Mouse (Mus musculus) heart, postnatal 0 days (tissue): Measurements from ENCODE around the gene Ddias. TPM values are rescaled to one million over a fixed set of nuclear protein-coding genes. Genes with fewer than 3 reads are reported as not detected.

ENCODE experiments used
- ATAC-seq: fragments of 200-750 bp; cut with Nextera tagmentation; 2 replicates; pipeline ENCODE4 v1.8.0; 2017; ENCODE audit warnings: low read depth, moderate number of reproducible peaks, moderate library complexity; ENCODE audit not compliant: insufficient read depth
- DNase-seq: peaks from one replicate; pipeline ENCODE4 v3.0.0-alpha.2; 2016; ENCODE audit warnings: low spot score
- H3K27ac ChIP-seq: fragments of 300-500 bp; sonication (generic); 2 replicates; pipeline ENCODE4 v1.5.1; 2014; ENCODE audit warnings: low read depth, mild to moderate bottlenecking
- H3K27me3 ChIP-seq: fragments of 300-500 bp; sonication (generic); 2 replicates; pipeline ENCODE4 v1.6.1; 2014; ENCODE audit warnings: low read length, mixed read lengths; ENCODE audit not compliant: control insufficient read depth, insufficient read depth
- H3K36me3 ChIP-seq: fragments of 300-500 bp; sonication (generic); replicated peaks from 2 replicates; pipeline ENCODE4 v1.6.1; 2014; ENCODE audit warnings: low read length, mixed read lengths; ENCODE audit not compliant: control insufficient read depth, insufficient read depth
- H3K4me1 ChIP-seq: fragments of 300-500 bp; sonication (generic); 2 replicates; pipeline ENCODE4 v1.6.1; 2014; ENCODE audit warnings: antibody characterized with exemption; ENCODE audit not compliant: control insufficient read depth, insufficient read depth
- H3K4me2 ChIP-seq: fragments of 300-500 bp; sonication (generic); 2 replicates; pipeline ENCODE4 v1.6.1; 2014; ENCODE audit warnings: low read depth, mild to moderate bottlenecking, low read length, moderate library complexity
- H3K4me3 ChIP-seq: fragments of 300-500 bp; sonication (generic); 2 replicates; pipeline ENCODE4 v1.5.1; 2014; ENCODE audit warnings: low read depth, low read length
- H3K9ac ChIP-seq: fragments of 300-500 bp; sonication (generic); replicated peaks from 2 replicates; pipeline ENCODE4 v1.6.1; 2014; ENCODE audit warnings: low read depth, low read length, mixed read lengths
- H3K9me3 ChIP-seq: fragments of 300-500 bp; sonication (generic); replicated peaks from 2 replicates; pipeline ENCODE4 v1.6.1; 2016; ENCODE audit warnings: low read length; ENCODE audit not compliant: control insufficient read depth
- CTCF ChIP-seq: IDR thresholded peaks from 2 replicates; pipeline ENCODE4 v1.5.1; 2016; ENCODE audit warnings: antibody characterized with exemption, control low read depth, low read depth
- EP300 ChIP-seq: IDR thresholded peaks from 2 replicates; pipeline ENCODE4 v1.6.1; 2016; ENCODE audit warnings: antibody characterized with exemption, low read depth
- WGBS: fragments of 180-500 bp; shearing (Covaris S2); extraction: QIAGEN DNeasy Blood & Tissue Kit; methylation state at CpG from one replicate; pipeline ENCODE4 v1.1.7; 2014; 5-methylcytosine and 5-hydroxymethylcytosine counted together
- polyA plus RNA-seq: library from polyadenylated mRNA; unstranded; fragments of >200 nt; fragmentation: Nextera tagmentation; extraction: Ambion mirVana; gene quantifications from 2 replicates; pipeline ENCODE4 v1.2.1, GENCODE M21; 2015
- total RNA-seq: library from RNA; depleted of rRNA; stranded (reverse); fragments of >200 nt; gene quantifications from 2 replicates; pipeline ENCODE4 v1.2.3, GENCODE M21; 2014; ENCODE audit warnings: low replicate concordance

Ddias gene
- total and polyA plus RNA-seq, 2 experiments from 2014 or later: 3.1 to 7.5 TPM

- ATAC-seq (peak; percentile 69), DNase-seq (no peak)
- H3K4me2 ChIP-seq: no peak overlapping the region
- no peak overlapping the region for H3K27ac ChIP-seq
- no peaks in the 10 kb centered on the region for H3K4me1 ChIP-seq
- H3K27me3 ChIP-seq: no peaks in the 10 kb centered on the region
- TF ChIP-seq CTCF (peak; percentile 70), EP300 (no peak)
- no peak overlapping the region for H3K9ac ChIP-seq
- WGBS: 25% methylated on average over 2 of the region's 2 CpGs
- H3K9me3 ChIP-seq: 0 out of 2 replicates have a peak, but pooled peaks cover 2% of the 10 kb centered on the region
- no peaks in the 10 kb centered on the region for H3K36me3 ChIP-seq
- no peak overlapping the region for H3K4me3 ChIP-seq
Measured at GRCm38 (mm10) chr7:92897021-92897420, 23.0 kb upstream of the Ddias start.

GRCm38 (mm10) chr7:92896036-92896435 is 22.0 kb upstream of the Ddias start:
- Histone ChIP-seq H3K9ac (no peak overlapping the region), H3K9me3 (0 out of 2 replicates have a peak, but pooled peaks cover 2% of the 10 kb centered on the region), H3K27ac (no peak overlapping the region), H3K4me3 (no peak overlapping the region), H3K4me2 (no peak overlapping the region), H3K36me3 (no peaks in the 10 kb centered on the region), H3K4me1 (0 out of 2 replicates have a peak, but pooled peaks cover 1% of the 10 kb centered on the region), H3K27me3 (no peaks in the 10 kb centered on the region)
- DNase-seq (no peak), ATAC-seq (no peak)
- TF ChIP-seq CTCF (no peak), EP300 (no peak)
- WGBS: 56% methylated on average over 5 of the region's 5 CpGs

GRCm38 (mm10) chr7:92893478-92893877 is 19.4 kb upstream of the Ddias start:
- Histone ChIP-seq H3K36me3 (no peaks in the 10 kb centered on the region), H3K4me1 (0 out of 2 replicates have a peak, but pooled peaks cover 5% of the 10 kb centered on the region), H3K27me3 (no peaks in the 10 kb centered on the region), H3K9ac (no peak overlapping the region), H3K4me3 (no peak overlapping the region), H3K9me3 (0 out of 2 replicates have a peak, but pooled peaks cover 2% of the 10 kb centered on the region), H3K4me2 (no peak overlapping the region), H3K27ac (no peak overlapping the region)
- TF ChIP-seq EP300 (no peak), CTCF (peak; percentile 19; the same call in 1 of the 2 replicates)
- DNase-seq (no peak), ATAC-seq (no peak)
- 41% methylated on average over 3 of the region's 3 CpGs for WGBS

GRCm38 (mm10) chr7:92890618-92891230 is 16.7 kb upstream of the Ddias start:
- H3K27ac ChIP-seq: peak overlapping the region; percentile 38
- H3K9ac ChIP-seq: no peak overlapping the region
- ATAC-seq (0 out of 2 replicates have a peak, but pooled peaks have one; percentile 24), DNase-seq (peak; percentile 18)
- H3K36me3 ChIP-seq: no peaks in the 10 kb centered on the region
- H3K4me3 ChIP-seq: no peak overlapping the region
- TF ChIP-seq EP300 (no peak), CTCF (no peak)
- WGBS: 34% methylated on average over 4 of the region's 4 CpGs
- 0 out of 2 replicates have a peak, but pooled peaks cover 2% of the 10 kb centered on the region for H3K9me3 ChIP-seq
- H3K4me1 ChIP-seq: 0 out of 2 replicates have a peak, but pooled peaks cover 5% of the 10 kb centered on the region
- no peak overlapping the region for H3K4me2 ChIP-seq
- no peaks in the 10 kb centered on the region for H3K27me3 ChIP-seq

- H3K4me3 ChIP-seq: no peak overlapping the region
- no peak overlapping the region for H3K27ac ChIP-seq
- 42% methylated on average over 1 of the region's 1 CpGs for WGBS
- ATAC-seq: no peak
- no peak overlapping the region for H3K9ac ChIP-seq
- DNase-seq: no peak
- TF ChIP-seq CTCF (no peak), EP300 (no peak)
- H3K36me3 ChIP-seq: no peaks in the 10 kb centered on the region
- no peaks in the 10 kb centered on the region for H3K27me3 ChIP-seq
- 0 out of 2 replicates have a peak, but pooled peaks cover 5% of the 10 kb centered on the region for H3K4me1 ChIP-seq
- H3K4me2 ChIP-seq: no peak overlapping the region
- H3K9me3 ChIP-seq: 0 out of 2 replicates have a peak, but pooled peaks cover 2% of the 10 kb centered on the region
Measured at GRCm38 (mm10) chr7:92890211-92890610, 16.2 kb upstream of the Ddias start.
